Mouse (Mus musculus): ENCODE results near the gene Ano10.

Ano10 gene

GRCm38 (mm10) chr9:122156389-122157078, 137.7 kb downstream of the Ano10 start:
- peak; percentile 19 for DNase-seq (ENCODE audit: low read depth)

GRCm38 (mm10) chr9:122155193-122155592, 139.0 kb downstream of the Ano10 start:
- DNase-seq (ENCODE audit: low read depth): no peak

- no peak for DNase-seq (ENCODE audit: low read depth)
These were observed 140.8 kb downstream of the Ano10 start for GRCm38 (mm10) chr9:122153436-122153835.

- DNase-seq (ENCODE audit: low read depth): no peak
These were observed 141.7 kb downstream of the Ano10 start for GRCm38 (mm10) chr9:122152501-122152900.

GRCm38 (mm10) chr9:122152063-122152462, 142.2 kb downstream of the Ano10 start:
- no peak for DNase-seq (ENCODE audit: low read depth)

- DNase-seq (ENCODE audit: low read depth): peak; percentile 60
These were observed 144.0 kb downstream of the Ano10 start for GRCm38 (mm10) chr9:122149997-122150826.

- DNase-seq (ENCODE audit: low read depth): no peak
These were observed 145.9 kb downstream of the Ano10 start for GRCm38 (mm10) chr9:122148356-122148755.

- DNase-seq (ENCODE audit: low read depth): no peak
These were observed 147.9 kb downstream of the Ano10 start for GRCm38 (mm10) chr9:122146124-122146870.

- no peak for DNase-seq (ENCODE audit: low read depth)
These were observed 148.5 kb downstream of the Ano10 start for GRCm38 (mm10) chr9:122145677-122146076.

GRCm38 (mm10) chr9:122144776-122145175, 149.4 kb downstream of the Ano10 start:
- DNase-seq (ENCODE audit: low read depth): no peak

- DNase-seq (ENCODE audit: low read depth): no peak
These were observed 151.0 kb downstream of the Ano10 start for GRCm38 (mm10) chr9:122143219-122143618.

- no peak for DNase-seq (ENCODE audit: low read depth)
These were observed 155.0 kb downstream of the Ano10 start for GRCm38 (mm10) chr9:122139236-122139635.

- no peak for DNase-seq (ENCODE audit: low read depth)
These were observed 155.7 kb downstream of the Ano10 start for GRCm38 (mm10) chr9:122138371-122139029.

GRCm38 (mm10) chr9:122137960-122138359, 156.3 kb downstream of the Ano10 start:
- DNase-seq (ENCODE audit: low read depth): no peak

- DNase-seq (ENCODE audit: low read depth): no peak
These were observed 158.4 kb downstream of the Ano10 start for GRCm38 (mm10) chr9:122135885-122136170.

GRCm38 (mm10) chr9:122135095-122135884, 158.9 kb downstream of the Ano10 start:
- DNase-seq (ENCODE audit: low read depth): no peak

GRCm38 (mm10) chr9:122132145-122132544, 162.1 kb downstream of the Ano10 start:
- DNase-seq (ENCODE audit: low read depth): no peak

- DNase-seq (ENCODE audit: low read depth): no peak
These were observed 163.6 kb downstream of the Ano10 start for GRCm38 (mm10) chr9:122130666-122131065.

GRCm38 (mm10) chr9:122128686-122129085, 165.5 kb downstream of the Ano10 start:
- peak; percentile 71 for DNase-seq (ENCODE audit: low read depth)

GRCm38 (mm10) chr9:122127271-122127785, 166.9 kb downstream of the Ano10 start:
- DNase-seq (ENCODE audit: low read depth): no peak

GRCm38 (mm10) chr9:122126790-122127189, 167.4 kb downstream of the Ano10 start:
- DNase-seq (ENCODE audit: low read depth): no peak

Measured in induced T-regulatory cell, adult 2 months (primary cell).